Mouse (Mus musculus) midbrain, embryonic 13.5 days (tissue): Measurements from ENCODE around the gene Socs3. TPM values are rescaled to one million over a fixed set of nuclear protein-coding genes. Genes with fewer than 3 reads are reported as not detected.

Experiments
- ATAC-seq: fragments of 200-750 bp; cut with Nextera tagmentation; 2 replicates; pipeline ENCODE4 v1.8.0; 2017; ENCODE audit warnings: mild to moderate bottlenecking, moderate TSS enrichment, moderate library complexity
- H3K27ac ChIP-seq: fragments of 300-500 bp; sonication (generic); 2 replicates; pipeline ENCODE4 v1.5.1; 2015; ENCODE audit warnings: inconsistent platforms, mild to moderate bottlenecking, moderate library complexity
- H3K27me3 ChIP-seq: fragments of 300-500 bp; sonication (generic); 2 replicates; pipeline ENCODE4 v1.6.1; 2015; ENCODE audit warnings: mild to moderate bottlenecking, inconsistent platforms
- H3K36me3 ChIP-seq: fragments of 300-500 bp; sonication (generic); 2 replicates; pipeline ENCODE4 v1.6.1; 2015; ENCODE audit warnings: mild to moderate bottlenecking, inconsistent platforms
- H3K4me1 ChIP-seq: fragments of 300-500 bp; sonication (generic); replicated peaks from 2 replicates; pipeline ENCODE4 v1.6.1; 2015; ENCODE audit warnings: inconsistent platforms
- H3K4me2 ChIP-seq: fragments of 300-500 bp; sonication (generic); replicated peaks from 2 replicates; pipeline ENCODE4 v1.6.1; 2015; ENCODE audit warnings: moderate library complexity, mild to moderate bottlenecking, inconsistent platforms
- H3K4me3 ChIP-seq: fragments of 300-500 bp; sonication (generic); replicated peaks from 2 replicates; pipeline ENCODE4 v1.5.1; 2015; ENCODE audit warnings: mild to moderate bottlenecking, inconsistent platforms
- H3K9ac ChIP-seq: fragments of 300-500 bp; sonication (generic); replicated peaks from 2 replicates; pipeline ENCODE4 v1.6.1; 2015; ENCODE audit warnings: mild to moderate bottlenecking, inconsistent platforms
- H3K9me3 ChIP-seq: fragments of 300-500 bp; sonication (generic); 2 replicates; pipeline ENCODE4 v1.6.1; 2016; ENCODE audit warnings: mild to moderate bottlenecking, inconsistent platforms
- WGBS: fragments of 180-500 bp; shearing (Covaris S2); methylation state at CpG from one replicate; pipeline ENCODE4 v1.1.7; 2015; 5-methylcytosine and 5-hydroxymethylcytosine counted together
- polyA plus RNA-seq: library from polyadenylated mRNA; unstranded; fragments of >200 nt; fragmentation: Nextera tagmentation; extraction: Ambion mirVana; gene quantifications from 2 replicates; pipeline ENCODE4 v1.2.1, GENCODE M21; 2015

Gene Socs3
- polyA plus RNA-seq, 1 experiment from 2014 or later, result 9.3 TPM

DNA sequence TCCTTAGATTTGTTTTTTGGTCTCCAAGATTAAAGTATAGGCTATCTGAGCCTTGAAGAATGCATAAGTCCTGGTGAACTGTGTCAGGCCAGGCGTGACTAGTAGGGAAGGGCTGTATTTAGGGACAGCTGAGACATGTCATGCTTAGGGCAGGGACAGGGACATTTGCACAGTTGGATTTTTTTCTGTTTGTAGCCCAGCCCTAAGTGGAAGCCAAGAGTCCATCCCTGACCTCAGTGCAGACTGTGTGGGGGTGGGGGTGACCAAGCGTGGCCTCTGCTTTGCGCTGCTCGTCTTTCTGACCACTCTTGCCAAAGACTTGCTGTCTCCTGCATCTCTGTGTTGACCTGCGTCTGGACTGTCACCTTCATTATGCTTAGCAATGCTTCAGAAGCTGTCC, 34.4 kb upstream of the Socs3 start:
- no peak overlapping the region for H3K27ac ChIP-seq
- WGBS, result 88% methylated on average over 5 of the region's 5 CpGs
- H3K4me3 ChIP-seq, result no peak overlapping the region
- H3K4me1 ChIP-seq, result peaks cover 20% of the 10 kb centered on the region
- H3K9me3 ChIP-seq, result no peaks in the 10 kb centered on the region
- no peaks in the 10 kb centered on the region for H3K27me3 ChIP-seq
- ATAC-seq, result no peak
- no peak overlapping the region for H3K9ac ChIP-seq
- H3K36me3 ChIP-seq, result peaks cover 77% of the 10 kb centered on the region
- H3K4me2 ChIP-seq, result no peak overlapping the region

DNA sequence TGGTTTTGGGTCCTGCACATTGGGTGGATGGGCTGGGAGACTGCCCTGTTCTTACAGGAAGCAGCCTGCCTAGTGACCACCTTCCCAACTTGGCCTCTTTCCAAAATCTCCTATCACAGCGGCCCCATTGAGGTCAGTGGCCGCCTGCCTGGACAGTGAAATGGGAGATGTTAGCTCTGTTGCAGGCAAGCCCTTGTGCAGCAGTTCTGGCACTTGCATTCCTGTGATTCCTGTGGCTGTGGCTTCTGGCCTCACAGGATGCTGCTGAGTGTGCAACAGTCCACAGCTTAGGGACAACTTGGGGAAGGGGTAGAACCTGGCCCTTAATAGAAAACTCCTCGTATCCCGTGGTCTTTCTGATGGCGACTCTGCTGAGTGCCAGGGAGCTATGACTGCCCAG, 33.9 kb upstream of the Socs3 start:
- ATAC-seq, result no peak
- Histone ChIP-seq H3K9me3 (no peaks in the 10 kb centered on the region), H3K4me1 (peaks cover 15% of the 10 kb centered on the region), H3K9ac (no peak overlapping the region), H3K27ac (no peak overlapping the region), H3K27me3 (no peaks in the 10 kb centered on the region), H3K36me3 (peaks cover 79% of the 10 kb centered on the region), H3K4me3 (no peak overlapping the region), H3K4me2 (no peak overlapping the region)
- 82% methylated on average over 5 of the region's 5 CpGs for WGBS

DNA sequence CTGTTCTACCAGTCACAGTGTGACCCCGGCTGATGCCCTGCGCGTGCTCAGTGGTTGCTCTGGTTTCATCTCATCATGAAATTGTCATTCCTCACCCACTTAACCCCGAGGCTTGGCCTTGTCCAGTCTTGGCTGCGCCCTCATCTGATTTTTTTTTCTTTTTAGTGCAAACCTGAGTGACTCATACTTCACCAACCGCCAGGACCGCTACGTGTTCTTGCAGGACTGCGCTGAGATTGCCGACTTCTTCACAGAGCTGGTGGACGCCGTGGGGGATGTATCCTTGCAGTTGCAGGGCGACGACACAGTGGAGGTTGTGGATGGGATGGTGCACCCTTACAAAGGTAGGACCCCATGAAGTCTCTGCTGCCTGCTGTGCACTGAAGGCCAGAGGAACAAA, 33.3 kb upstream of the Socs3 start:
- Histone ChIP-seq H3K9ac (no peak overlapping the region), H3K36me3 (peaks cover 83% of the 10 kb centered on the region), H3K9me3 (no peaks in the 10 kb centered on the region), H3K27me3 (no peaks in the 10 kb centered on the region), H3K4me3 (no peak overlapping the region), H3K27ac (no peak overlapping the region), H3K4me1 (peaks cover 9% of the 10 kb centered on the region), H3K4me2 (no peak overlapping the region)
- ATAC-seq, result no peak
- 96% methylated on average over 14 of the region's 14 CpGs for WGBS

DNA sequence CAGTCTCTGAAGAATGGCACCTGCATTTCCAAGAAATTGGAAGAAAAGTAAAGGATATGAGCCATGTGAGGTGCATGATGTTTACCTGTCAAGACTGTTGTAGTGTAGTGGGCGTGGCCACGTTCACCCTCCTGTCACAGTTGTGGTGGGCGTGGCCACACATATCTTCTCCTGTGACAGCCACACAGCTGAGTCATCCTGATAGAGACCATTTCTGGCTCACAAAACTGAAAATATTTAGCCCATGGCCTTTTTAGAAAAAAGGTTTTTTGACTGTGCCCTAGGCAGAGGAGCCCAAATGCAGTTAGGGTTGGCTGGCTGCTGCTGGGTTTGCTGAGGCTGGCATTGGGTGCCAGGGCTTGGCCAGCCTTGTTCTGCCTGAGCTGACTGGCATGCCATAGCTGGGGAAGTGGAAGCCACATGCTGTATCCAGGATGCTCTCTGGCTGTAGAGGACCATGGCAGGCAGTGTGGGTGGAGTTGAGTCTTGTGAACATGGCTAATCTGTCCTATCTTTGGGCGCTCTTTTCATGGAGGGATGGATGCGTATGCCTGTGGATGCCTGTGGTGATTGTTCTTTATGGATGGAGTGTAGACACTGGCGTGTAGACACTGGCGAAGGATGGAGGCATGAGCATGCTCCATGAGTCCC, 30.8 kb upstream of the Socs3 start:
- Histone ChIP-seq H3K9me3 (no peaks in the 10 kb centered on the region), H3K4me1 (peaks cover 7% of the 10 kb centered on the region; the same call in 1 of the 2 replicates), H3K4me2 (no peak overlapping the region), H3K36me3 (peaks cover 73% of the 10 kb centered on the region), H3K27me3 (no peaks in the 10 kb centered on the region), H3K27ac (no peak overlapping the region), H3K4me3 (no peak overlapping the region), H3K9ac (no peak overlapping the region)
- ATAC-seq, result no peak
- 92% methylated on average over 7 of the region's 7 CpGs for WGBS

DNA sequence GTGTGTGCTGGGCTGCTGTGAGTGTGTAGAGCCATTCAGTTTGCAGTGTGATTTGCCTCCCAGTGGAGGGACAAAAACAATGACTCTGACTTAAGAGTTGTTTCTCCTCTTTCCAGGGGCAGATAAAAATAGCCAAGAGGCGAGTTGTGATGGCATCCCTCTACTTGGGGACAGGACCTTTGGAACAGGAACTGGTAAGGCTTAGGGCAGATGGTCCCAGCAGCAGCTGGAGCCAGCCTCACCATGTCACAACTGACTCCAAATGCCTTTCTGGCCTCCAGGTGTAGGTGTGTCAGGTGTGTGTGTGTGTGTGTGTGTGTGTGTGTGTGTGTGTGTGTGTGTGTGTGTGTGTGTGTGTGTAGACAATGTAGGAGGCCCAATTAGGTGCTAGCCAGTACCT, 30.2 kb upstream of the Socs3 start:
- no peak overlapping the region for H3K4me3 ChIP-seq
- H3K27me3 ChIP-seq, result no peaks in the 10 kb centered on the region
- H3K27ac ChIP-seq, result no peak overlapping the region
- no peaks in the 10 kb centered on the region for H3K9me3 ChIP-seq
- peaks cover 11% of the 10 kb centered on the region for H3K4me1 ChIP-seq
- no peak for ATAC-seq
- H3K9ac ChIP-seq, result no peak overlapping the region
- peaks cover 67% of the 10 kb centered on the region for H3K36me3 ChIP-seq
- 69% methylated on average over 1 of the region's 1 CpGs for WGBS
- no peak overlapping the region for H3K4me2 ChIP-seq

DNA sequence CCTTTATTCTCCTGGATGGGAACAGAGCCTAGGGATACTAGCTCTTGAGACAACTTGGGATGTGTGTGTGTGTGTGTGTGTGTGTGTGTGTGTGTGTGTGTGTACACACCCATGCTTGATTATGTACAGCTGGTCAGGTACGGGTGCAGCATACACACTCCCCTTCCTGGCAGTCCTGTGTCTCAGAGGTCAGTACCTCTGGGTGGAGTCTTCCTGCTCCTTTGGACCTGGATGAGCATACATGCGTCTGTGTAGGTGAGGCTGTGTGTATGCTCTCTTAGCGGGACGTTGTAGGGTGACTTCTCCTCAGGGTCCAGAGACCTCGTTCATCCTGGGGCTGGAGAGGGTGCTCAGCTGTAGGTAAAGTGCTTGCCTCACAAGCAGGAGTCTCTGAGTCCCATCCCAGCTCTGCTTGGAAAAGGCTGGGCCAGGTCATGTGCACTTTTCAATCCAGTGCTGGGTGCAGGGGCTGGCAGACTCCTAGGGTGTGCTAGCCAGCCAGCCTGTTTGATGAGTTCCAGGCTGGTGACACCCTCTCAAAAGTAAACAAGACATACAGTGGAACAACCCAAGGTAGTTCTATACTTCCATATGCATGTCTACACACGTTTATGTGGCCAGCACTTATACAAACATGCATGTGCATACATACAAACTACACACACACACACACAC, 29.6 kb upstream of the Socs3 start:
- no peak overlapping the region for H3K4me2 ChIP-seq
- WGBS, result 89% methylated on average over 6 of the region's 6 CpGs
- no peaks in the 10 kb centered on the region for H3K27me3 ChIP-seq
- H3K9me3 ChIP-seq, result no peaks in the 10 kb centered on the region
- peaks cover 17% of the 10 kb centered on the region for H3K4me1 ChIP-seq
- H3K36me3 ChIP-seq, result peaks cover 60% of the 10 kb centered on the region
- no peak overlapping the region for H3K4me3 ChIP-seq
- H3K9ac ChIP-seq, result no peak overlapping the region
- H3K27ac ChIP-seq, result no peak overlapping the region
- no peak for ATAC-seq

DNA sequence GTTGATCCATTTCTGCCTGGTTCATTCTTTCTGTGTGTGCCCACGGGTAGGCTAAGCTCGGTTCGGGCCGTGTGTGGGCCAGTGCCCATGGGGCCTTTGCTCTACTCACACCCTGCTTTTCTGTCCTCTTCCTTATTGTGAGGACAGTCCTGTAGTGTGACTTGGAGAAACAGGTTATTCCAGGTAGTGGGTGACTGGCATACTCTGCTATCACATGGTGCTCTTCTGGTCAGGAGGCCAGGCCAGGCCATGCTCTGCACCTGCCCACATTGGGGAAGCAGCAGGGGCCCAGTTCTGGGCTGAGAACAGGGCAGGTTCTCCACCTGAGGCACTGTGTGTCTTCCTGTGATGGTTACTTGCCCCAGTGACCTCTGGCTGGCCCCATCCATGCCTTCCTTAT, 28.5 kb upstream of the Socs3 start:
- H3K27me3 ChIP-seq, result no peaks in the 10 kb centered on the region
- H3K9me3 ChIP-seq, result no peaks in the 10 kb centered on the region
- no peak for ATAC-seq
- H3K9ac ChIP-seq, result no peak overlapping the region
- peaks cover 24% of the 10 kb centered on the region for H3K4me1 ChIP-seq
- H3K4me2 ChIP-seq, result no peak overlapping the region
- 94% methylated on average over 4 of the region's 4 CpGs for WGBS
- no peak overlapping the region for H3K27ac ChIP-seq
- H3K4me3 ChIP-seq, result no peak overlapping the region
- peaks cover 49% of the 10 kb centered on the region for H3K36me3 ChIP-seq

DNA sequence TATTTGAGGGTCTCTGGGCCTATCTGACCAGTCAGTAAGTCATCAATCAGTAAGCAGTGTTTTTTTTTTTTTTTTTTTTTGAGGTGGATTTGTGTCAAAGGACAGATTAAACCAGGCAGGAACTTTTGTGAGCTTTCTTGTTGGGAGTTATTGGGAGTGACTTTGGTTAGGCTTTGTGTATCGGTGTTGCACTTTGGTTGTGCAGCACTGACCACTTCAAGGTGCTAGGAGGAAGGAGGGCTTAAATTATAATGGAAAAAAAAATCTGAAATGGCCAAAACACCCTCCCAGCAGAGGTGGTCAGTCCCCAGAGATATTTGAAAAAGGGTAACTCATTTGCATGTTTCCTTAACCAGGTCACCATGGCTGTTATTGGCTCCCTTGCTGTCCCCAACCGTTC, 27.2 kb upstream of the Socs3 start:
- peaks cover 35% of the 10 kb centered on the region for H3K4me1 ChIP-seq
- H3K36me3 ChIP-seq, result peaks cover 38% of the 10 kb centered on the region
- H3K9ac ChIP-seq, result no peak overlapping the region
- no peak overlapping the region for H3K4me3 ChIP-seq
- H3K9me3 ChIP-seq, result no peaks in the 10 kb centered on the region
- no peak overlapping the region for H3K4me2 ChIP-seq
- 90% methylated on average over 2 of the region's 2 CpGs for WGBS
- no peaks in the 10 kb centered on the region for H3K27me3 ChIP-seq
- no peak overlapping the region for H3K27ac ChIP-seq
- ATAC-seq, result no peak

DNA sequence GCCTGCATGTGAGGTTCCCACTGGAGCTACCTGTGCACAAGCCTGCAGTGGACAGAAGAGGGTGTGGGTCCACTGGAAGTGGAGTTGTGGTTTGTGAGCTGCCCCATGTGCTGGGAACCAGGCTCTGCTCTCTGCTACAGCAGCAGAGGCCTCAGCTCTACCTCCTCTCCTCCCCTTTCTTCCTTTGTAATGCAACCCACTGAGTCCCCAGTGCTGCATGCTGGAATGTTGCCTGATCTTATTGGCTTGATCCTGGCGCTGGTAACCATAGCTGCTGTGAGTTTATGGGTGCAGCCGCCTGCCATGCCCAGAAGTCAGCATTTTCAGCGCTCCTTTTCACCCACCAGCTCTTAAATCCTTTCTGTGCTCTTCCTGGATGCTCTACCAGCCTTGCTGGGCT, 26.2 kb upstream of the Socs3 start:
- H3K4me1 ChIP-seq, result peaks cover 45% of the 10 kb centered on the region
- ATAC-seq, result no peak
- no peak overlapping the region; the same call in 1 of the 2 replicates for H3K9ac ChIP-seq
- H3K27ac ChIP-seq, result no peak overlapping the region
- H3K27me3 ChIP-seq, result no peaks in the 10 kb centered on the region
- no peak overlapping the region for H3K4me2 ChIP-seq
- H3K36me3 ChIP-seq, result peaks cover 28% of the 10 kb centered on the region
- H3K9me3 ChIP-seq, result no peaks in the 10 kb centered on the region
- H3K4me3 ChIP-seq, result no peak overlapping the region
- 24% methylated on average over 3 of the region's 3 CpGs for WGBS

DNA sequence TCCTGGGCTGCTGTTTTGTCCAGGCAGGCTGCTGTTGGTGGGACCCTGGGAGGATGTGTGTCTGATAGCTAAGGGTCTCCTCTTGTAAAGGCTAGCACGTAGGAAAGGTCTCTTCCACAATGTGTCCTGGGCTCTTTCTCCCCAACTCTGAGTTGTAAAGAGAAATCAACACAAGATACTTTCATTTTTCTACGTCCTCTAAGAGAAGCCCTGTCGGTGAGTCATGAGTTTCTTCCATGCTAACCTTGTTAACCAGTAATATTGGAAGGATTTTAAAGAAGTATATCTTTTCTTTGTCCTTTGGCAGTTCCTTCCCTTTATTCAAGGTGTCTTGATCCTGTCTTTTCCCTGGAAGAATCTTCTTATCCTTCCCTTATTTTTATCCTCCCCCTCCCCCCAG, 25.8 kb upstream of the Socs3 start:
- H3K36me3 ChIP-seq, result peaks cover 24% of the 10 kb centered on the region
- H3K9me3 ChIP-seq, result no peaks in the 10 kb centered on the region
- H3K27ac ChIP-seq, result no peak overlapping the region
- H3K27me3 ChIP-seq, result no peaks in the 10 kb centered on the region
- no peak overlapping the region; the same call in 1 of the 2 replicates for H3K9ac ChIP-seq
- no peak overlapping the region for H3K4me3 ChIP-seq
- ATAC-seq, result no peak
- 45% methylated on average over 3 of the region's 3 CpGs for WGBS
- H3K4me2 ChIP-seq, result no peak overlapping the region
- H3K4me1 ChIP-seq, result peaks cover 49% of the 10 kb centered on the region

DNA sequence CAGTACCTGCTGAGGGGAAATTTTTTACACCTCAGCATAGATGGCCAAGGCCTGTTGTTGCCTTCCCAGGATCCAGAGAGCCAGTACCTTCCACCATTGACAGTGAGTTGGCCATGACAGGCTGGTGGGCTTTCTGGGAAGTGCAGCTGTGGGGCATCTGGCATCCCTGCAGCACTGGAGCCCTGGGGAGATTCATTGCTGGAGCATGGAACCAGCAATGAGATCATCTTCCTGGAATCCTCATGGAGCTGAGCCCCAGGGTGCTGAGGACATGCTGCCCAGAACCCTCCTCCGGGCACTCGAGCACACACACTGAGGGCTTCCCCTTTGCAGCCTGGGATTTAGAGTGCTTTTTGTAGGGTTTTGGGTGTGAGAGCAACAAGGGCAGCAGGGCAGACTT, 25.4 kb upstream of the Socs3 start:
- 43% methylated on average over 2 of the region's 2 CpGs for WGBS

DNA sequence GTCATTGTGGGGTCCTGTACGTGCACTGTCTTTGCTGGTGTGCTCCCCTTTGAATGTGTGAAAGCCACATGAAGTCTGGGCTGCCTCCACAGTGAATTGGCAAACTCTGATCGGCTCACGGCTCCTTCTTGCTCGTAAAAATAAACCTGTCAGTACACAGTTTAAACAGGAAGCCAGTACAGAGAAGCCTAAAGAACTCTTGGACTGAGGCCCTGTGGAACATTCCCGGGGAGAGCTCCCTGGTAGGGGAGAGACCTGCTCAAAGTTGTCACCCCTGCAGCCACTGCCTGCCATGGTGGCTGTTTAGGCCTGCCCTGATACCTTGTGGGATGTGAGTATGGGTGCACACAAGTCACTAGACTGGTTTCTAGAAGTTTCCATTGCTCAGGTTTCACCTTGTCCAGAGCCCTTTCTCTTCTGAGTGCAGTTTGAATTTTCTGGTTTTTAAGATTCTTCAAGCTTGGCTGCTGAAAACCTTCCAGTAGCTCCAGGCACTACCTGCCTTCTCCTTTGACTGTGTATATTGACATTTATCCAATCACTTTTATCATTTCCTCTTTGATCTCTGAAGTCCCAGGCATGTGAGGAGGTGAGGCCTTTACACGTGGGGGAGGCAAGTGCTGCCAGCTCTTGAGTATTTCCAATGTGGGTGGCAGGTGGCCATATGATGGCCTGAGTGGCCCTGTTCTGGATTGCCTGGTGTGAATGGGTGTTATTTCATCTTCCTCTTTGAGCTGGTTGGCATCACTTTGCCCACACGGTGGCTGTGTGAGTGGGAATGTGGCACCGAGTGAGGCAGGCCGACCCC, 24.6 kb upstream of the Socs3 start:
- Histone ChIP-seq H3K4me1 (peaks cover 61% of the 10 kb centered on the region), H3K27ac (no peak overlapping the region)
- 88% methylated on average over 9 of the region's 9 CpGs for WGBS

More for the DNA sequence above, 25.4 kb upstream of the Socs3 start:
- Histone ChIP-seq H3K27me3 (no peaks in the 10 kb centered on the region), H3K4me2 (no peak overlapping the region), H3K4me3 (no peak overlapping the region), H3K9ac (no peak overlapping the region), H3K9me3 (no peaks in the 10 kb centered on the region), H3K36me3 (peaks cover 20% of the 10 kb centered on the region), H3K4me1 (peaks cover 53% of the 10 kb centered on the region), H3K27ac (no peak overlapping the region)
- no peak for ATAC-seq

More for the DNA sequence above, 24.6 kb upstream of the Socs3 start:
- no peak overlapping the region for H3K4me2 ChIP-seq
- no peaks in the 10 kb centered on the region for H3K27me3 ChIP-seq
- H3K4me3 ChIP-seq, result no peak overlapping the region
- H3K9ac ChIP-seq, result no peak overlapping the region; the same call in 1 of the 2 replicates
- H3K9me3 ChIP-seq, result no peaks in the 10 kb centered on the region
- ATAC-seq, result no peak
- H3K36me3 ChIP-seq, result peaks cover 12% of the 10 kb centered on the region
